Mouse (Mus musculus): ENCODE results near the gene Gdf10. TPM values are rescaled to one million over a fixed set of nuclear protein-coding genes. Genes with fewer than 3 reads are reported as not detected.
A peak's percentile ranks its signal among the peaks of the same experiment; 100 is the strongest.

The Gdf10 gene
- polyA plus RNA-seq, 1 experiment from 2014 or later: 2.5 TPM

GRCm38 (mm10) chr14:33946125-33946524 is 22.7 kb downstream of the Gdf10 start:
- H3K9ac ChIP-seq: no peak overlapping the region
- 81% methylated on average over 6 of the region's 6 CpGs for WGBS
- no peaks in the 10 kb centered on the region for H3K4me1 ChIP-seq
- H3K27ac ChIP-seq: no peak overlapping the region
- no peak overlapping the region for H3K4me3 ChIP-seq (replicated peaks)
- no peak for ATAC-seq (ENCODE audit: low FRiP score)
- H3K36me3 ChIP-seq (replicated peaks): no peaks in the 10 kb centered on the region
- no peak overlapping the region for H3K4me2 ChIP-seq
- H3K27me3 ChIP-seq: no peaks in the 10 kb centered on the region
- no peaks in the 10 kb centered on the region for H3K9me3 ChIP-seq

GRCm38 (mm10) chr14:33952233-33952981 is 29.0 kb downstream of the Gdf10 start:
- WGBS: 70% methylated on average over 6 of the region's 6 CpGs
- no peak overlapping the region for H3K4me3 ChIP-seq (replicated peaks)
- no peaks in the 10 kb centered on the region for H3K9me3 ChIP-seq
- H3K9ac ChIP-seq: no peak overlapping the region
- no peak overlapping the region for H3K4me2 ChIP-seq
- no peaks in the 10 kb centered on the region for H3K36me3 ChIP-seq (replicated peaks)
- no peaks in the 10 kb centered on the region for H3K4me1 ChIP-seq
- no peak overlapping the region for H3K27ac ChIP-seq
- no peaks in the 10 kb centered on the region for H3K27me3 ChIP-seq
- no peak for ATAC-seq (ENCODE audit: low FRiP score)

- Histone ChIP-seq H3K4me1 (no peaks in the 10 kb centered on the region), H3K36me3 (replicated peaks) (no peaks in the 10 kb centered on the region), H3K9me3 (no peaks in the 10 kb centered on the region), H3K9ac (no peak within 1 kb of the TSS), H3K27ac (no peak within 1 kb of the TSS), H3K4me3 (replicated peaks) (no peak within 1 kb of the TSS), H3K27me3 (no peaks in the 10 kb centered on the region), H3K4me2 (no peak within 1 kb of the TSS)
- WGBS: 89% methylated on average over 5 of the region's 5 CpGs
- ATAC-seq (ENCODE audit: low FRiP score): no peak
Observed at GRCm38 (mm10) chr14:33953761-33954160, 30.4 kb downstream of the Gdf10 start, which contains the start of gene Rbp3. TSS of gene Rbp3 (plus strand) at chr14:33954003.

GRCm38 (mm10) chr14:33956055-33956454 is 32.7 kb downstream of the Gdf10 start:
- WGBS: 83% methylated on average over 13 of the region's 13 CpGs
- Histone ChIP-seq H3K27ac (no peak overlapping the region), H3K4me2 (no peak overlapping the region), H3K9me3 (no peaks in the 10 kb centered on the region), H3K4me3 (replicated peaks) (no peak overlapping the region), H3K9ac (no peak overlapping the region), H3K36me3 (replicated peaks) (no peaks in the 10 kb centered on the region), H3K4me1 (no peaks in the 10 kb centered on the region), H3K27me3 (no peaks in the 10 kb centered on the region)
- no peak for ATAC-seq (ENCODE audit: low FRiP score)

- no peak overlapping the region for H3K9ac ChIP-seq
- 84% methylated on average over 4 of the region's 4 CpGs for WGBS
- H3K27ac ChIP-seq: no peak overlapping the region
- no peaks in the 10 kb centered on the region for H3K4me1 ChIP-seq
- H3K9me3 ChIP-seq: no peaks in the 10 kb centered on the region
- no peak for ATAC-seq (ENCODE audit: low FRiP score)
- no peak overlapping the region for H3K4me3 ChIP-seq (replicated peaks)
- no peaks in the 10 kb centered on the region for H3K27me3 ChIP-seq
- H3K36me3 ChIP-seq (replicated peaks): no peaks in the 10 kb centered on the region
- no peak overlapping the region for H3K4me2 ChIP-seq
Observed at GRCm38 (mm10) chr14:33958186-33958585, 34.8 kb downstream of the Gdf10 start.

- ATAC-seq (ENCODE audit: low FRiP score): no peak
- Histone ChIP-seq H3K9me3 (no peaks in the 10 kb centered on the region), H3K36me3 (replicated peaks) (no peaks in the 10 kb centered on the region), H3K4me2 (no peak overlapping the region), H3K27me3 (no peaks in the 10 kb centered on the region), H3K4me3 (replicated peaks) (no peak overlapping the region), H3K9ac (no peak overlapping the region), H3K27ac (no peak overlapping the region), H3K4me1 (no peaks in the 10 kb centered on the region)
- WGBS: 74% methylated on average over 3 of the region's 3 CpGs
Observed at GRCm38 (mm10) chr14:33958841-33959240, 35.5 kb downstream of the Gdf10 start.

GRCm38 (mm10) chr14:33959341-33959740 is 36.0 kb downstream of the Gdf10 start:
- no peak for ATAC-seq (ENCODE audit: low FRiP score)
- H3K9me3 ChIP-seq: no peaks in the 10 kb centered on the region
- no peak overlapping the region for H3K4me2 ChIP-seq
- no peak overlapping the region for H3K9ac ChIP-seq
- no peaks in the 10 kb centered on the region for H3K27me3 ChIP-seq
- WGBS: 16% methylated on average over 9 of the region's 9 CpGs
- H3K36me3 ChIP-seq (replicated peaks): no peaks in the 10 kb centered on the region
- H3K27ac ChIP-seq: no peak overlapping the region
- H3K4me3 ChIP-seq (replicated peaks): no peak overlapping the region
- no peaks in the 10 kb centered on the region for H3K4me1 ChIP-seq

- no peak overlapping the region for H3K27ac ChIP-seq
- WGBS: 67% methylated on average over 7 of the region's 7 CpGs
- ATAC-seq (ENCODE audit: low FRiP score): no peak
- H3K9me3 ChIP-seq: no peaks in the 10 kb centered on the region
- H3K4me2 ChIP-seq: no peak overlapping the region
- H3K9ac ChIP-seq: no peak overlapping the region
- no peak overlapping the region for H3K4me3 ChIP-seq (replicated peaks)
- no peaks in the 10 kb centered on the region for H3K4me1 ChIP-seq
- no peaks in the 10 kb centered on the region for H3K36me3 ChIP-seq (replicated peaks)
- no peaks in the 10 kb centered on the region for H3K27me3 ChIP-seq
Observed at GRCm38 (mm10) chr14:33965675-33966074, 42.3 kb downstream of the Gdf10 start.

GRCm38 (mm10) chr14:33972679-33973078 is 49.3 kb downstream of the Gdf10 start:
- 47% methylated on average over 7 of the region's 7 CpGs for WGBS

GRCm38 (mm10) chr14:33974752-33975151 is 51.4 kb downstream of the Gdf10 start:
- no peak overlapping the region for H3K27ac ChIP-seq
- H3K9ac ChIP-seq: no peak overlapping the region
- no peaks in the 10 kb centered on the region for H3K9me3 ChIP-seq
- no peaks in the 10 kb centered on the region for H3K36me3 ChIP-seq (replicated peaks)
- H3K4me3 ChIP-seq (replicated peaks): no peak overlapping the region
- no peak for ATAC-seq (ENCODE audit: low FRiP score)
- peaks cover 12% of the 10 kb centered on the region; the same call in 1 of the 2 replicates for H3K27me3 ChIP-seq
- WGBS: 58% methylated on average over 5 of the region's 5 CpGs
- no peak overlapping the region for H3K4me2 ChIP-seq
- peaks cover 7% of the 10 kb centered on the region for H3K4me1 ChIP-seq

More at GRCm38 (mm10) chr14:33972679-33973078, 49.3 kb downstream of the Gdf10 start:
- H3K9ac ChIP-seq: no peak overlapping the region
- no peaks in the 10 kb centered on the region; the same call in 1 of the 2 replicates for H3K27me3 ChIP-seq
- no peaks in the 10 kb centered on the region for H3K9me3 ChIP-seq
- H3K4me2 ChIP-seq: no peak overlapping the region
- no peaks in the 10 kb centered on the region for H3K36me3 ChIP-seq (replicated peaks)
- no peak overlapping the region for H3K4me3 ChIP-seq (replicated peaks)
- ATAC-seq (ENCODE audit: low FRiP score): no peak
- H3K27ac ChIP-seq: no peak overlapping the region
- no peaks in the 10 kb centered on the region for H3K4me1 ChIP-seq

GRCm38 (mm10) chr14:33977748-33978147 is 54.4 kb downstream of the Gdf10 start:
- WGBS: 42% methylated on average over 7 of the region's 7 CpGs
- Histone ChIP-seq H3K27ac (no peak overlapping the region), H3K27me3 (peaks cover 12% of the 10 kb centered on the region; the same call in 1 of the 2 replicates), H3K4me1 (peaks cover 7% of the 10 kb centered on the region), H3K4me2 (no peak overlapping the region), H3K9me3 (no peaks in the 10 kb centered on the region), H3K36me3 (replicated peaks) (no peaks in the 10 kb centered on the region), H3K4me3 (replicated peaks) (no peak overlapping the region), H3K9ac (no peak overlapping the region)
- ATAC-seq (ENCODE audit: low FRiP score): no peak

GRCm38 (mm10) chr14:33978604-33979059 is 55.2 kb downstream of the Gdf10 start, which contains the start of gene Zfp488:
TSS of gene Zfp488 (minus strand) at chr14:33978764.
- Histone ChIP-seq H3K9me3 (no peaks in the 10 kb centered on the region), H3K4me3 (replicated peaks) (peak within 1 kb of the TSS; percentile 39), H3K4me2 (peak within 1 kb of the TSS; percentile 70), H3K36me3 (replicated peaks) (no peaks in the 10 kb centered on the region), H3K9ac (peak within 1 kb of the TSS; percentile 53), H3K27ac (no peak within 1 kb of the TSS), H3K27me3 (peaks cover 12% of the 10 kb centered on the region; the same call in 1 of the 2 replicates), H3K4me1 (peaks cover 7% of the 10 kb centered on the region)
- WGBS: 2% methylated on average over 25 of the region's 25 CpGs
- ATAC-seq (ENCODE audit: low FRiP score): 0 out of 2 replicates have a peak, but pooled peaks have one; percentile 57
